11 mouse cellular contexts compared by ENCODE assay signal in genomic region chr3:96089882-96090489, GRCm38 (mm10). TPM values are rescaled to one million over a fixed set of nuclear protein-coding genes. Genes with fewer than 3 reads are reported as not detected.
DNase-seq lines count a peak whose midpoint lies in the region; ATAC-seq and TF ChIP-seq lines count a peak whose summit lies in the region.
"Had no signal": no experiment of that assay in that cellular context is flagged by ENCODE, and none has a peak within 500 bp of the region (broad histone marks: within the 10 kb centered on the region; RNA-seq: fewer than 3 reads in every experiment).

No protein-coding gene starts in this region.

- no peak for ATAC-seq in intestine, postnatal 0 days
- no peak for ATAC-seq in intestine, embryonic 16.5 days
- ATAC-seq in hematopoietic stem cell, adult 5-6 weeks (replicated peaks in 1 of 2; ENCODE audit: insufficient read depth in 1 of 2, low FRiP score in 2 of 2, low TSS enrichment in 1 of 2, low read depth in 1 of 2, poor library complexity in 2 of 2, severe bottlenecking in 2 of 2): peak; percentile 39 to 42; a peak in 1 of 4 replicates

- no peak overlapping the region for H3K4me2 ChIP-seq in intestine, postnatal 0 days (replicated peaks; ENCODE audit: low read depth)
- H3K4me2 ChIP-seq in intestine, embryonic 16.5 days (ENCODE audit: low read depth, low read length): no peak overlapping the region

- WGBS in intestine, postnatal 0 days: 45% methylated on average over 2 of the region's 2 CpGs
- WGBS in intestine, embryonic 16.5 days: 70% methylated on average over 2 of the region's 2 CpGs

- peak; percentile 67 for TF ChIP-seq CTCF in intestine, postnatal 0 days (IDR thresholded peaks at IDR 0.05; ENCODE audit: low read depth)

- H3K36me3 ChIP-seq in intestine, postnatal 0 days (ENCODE audit: control insufficient read depth, insufficient read depth): no peaks in the 10 kb centered on the region
- H3K36me3 ChIP-seq in intestine, embryonic 16.5 days (ENCODE audit: control insufficient read depth, insufficient read depth, low read length): no peaks in the 10 kb centered on the region
- H3K36me3 ChIP-seq: G1E had no signal

- H3K27me3 ChIP-seq in intestine, postnatal 0 days (replicated peaks; ENCODE audit: control insufficient read depth, insufficient read depth, low read length): no peaks in the 10 kb centered on the region
- no peaks in the 10 kb centered on the region for H3K27me3 ChIP-seq in intestine, embryonic 16.5 days (replicated peaks; ENCODE audit: control insufficient read depth, insufficient read depth, low read length)

- peak; percentile 37 for DNase-seq in thymus, postnatal 0 days (ENCODE audit: low spot score)
- no peak for DNase-seq in thymus, postnatal 25 days
- DNase-seq in ovary, postnatal 36 days (ENCODE audit: low spot score): no peak
- no peak for DNase-seq in cerebellum, adult 11-12 months
- DNase-seq: adrenal gland, adult 8-10 months; cerebellum, adult 11 months; thymus, postnatal 4 days had no signal

- no peaks in the 10 kb centered on the region for H3K4me1 ChIP-seq in intestine, postnatal 0 days (replicated peaks; ENCODE audit: control insufficient read depth, insufficient read depth, low read length)
- no peaks in the 10 kb centered on the region for H3K4me1 ChIP-seq in intestine, embryonic 16.5 days (ENCODE audit: control insufficient read depth, insufficient read depth, low read length)

- H3K9me3 ChIP-seq in intestine, postnatal 0 days (ENCODE audit: control insufficient read depth): no peaks in the 10 kb centered on the region
- H3K9me3 ChIP-seq in intestine, embryonic 16.5 days (ENCODE audit: control insufficient read depth, low read length): no peaks in the 10 kb centered on the region
- H3K9me3 ChIP-seq: G1E had no signal

- no peak overlapping the region for H3K4me3 ChIP-seq in intestine, postnatal 0 days (ENCODE audit: low read depth, low read length)
- H3K4me3 ChIP-seq in intestine, embryonic 16.5 days (ENCODE audit: low read length): no peak overlapping the region

- H3K27ac ChIP-seq in intestine, postnatal 0 days (ENCODE audit: low read depth, low read length): no peak overlapping the region
- H3K27ac ChIP-seq in intestine, embryonic 16.5 days (ENCODE audit: low read length): no peak overlapping the region

- H3K9ac ChIP-seq in intestine, postnatal 0 days (ENCODE audit: low read depth, low read length): no peak overlapping the region
- H3K9ac ChIP-seq in intestine, embryonic 16.5 days (ENCODE audit: low read depth, low read length): no peak overlapping the region

RNA-seq across cellular contexts. Expression of gene Otud7b, which starts 14.3 kb away (rescaled TPM):
- 16.6 and 17.0 TPM in 2 replicates for polyA plus RNA-seq in intestine, postnatal 0 days (2015; fragmentation: Nextera tagmentation; extraction: Ambion mirVana)
- polyA plus RNA-seq in intestine, embryonic 16.5 days (2015; fragmentation: Nextera tagmentation; extraction: Ambion mirVana): 14.7 and 15.5 TPM in 2 replicates
- 12.2 and 17.7 TPM in 2 replicates for polyA plus RNA-seq in thymus, postnatal 0 days (2015; fragmentation: Nextera tagmentation; extraction: Ambion mirVana)
- 24.3 and 34.7 TPM in 2 replicates for total RNA-seq in hematopoietic stem cell, adult 5-6 weeks (2017)

RNA-seq across cellular contexts. Expression of gene Vps45, which starts 31.7 kb away (rescaled TPM):
- 22.5 and 27.1 TPM in 2 replicates for polyA plus RNA-seq in intestine, postnatal 0 days (2015; fragmentation: Nextera tagmentation; extraction: Ambion mirVana)
- polyA plus RNA-seq in intestine, embryonic 16.5 days (2015; fragmentation: Nextera tagmentation; extraction: Ambion mirVana): 28.0 and 28.5 TPM in 2 replicates
- 58.7 and 61.6 TPM in 2 replicates for polyA plus RNA-seq in thymus, postnatal 0 days (2015; fragmentation: Nextera tagmentation; extraction: Ambion mirVana)
- total RNA-seq in hematopoietic stem cell, adult 5-6 weeks (2017): 14.0 and 29.1 TPM in 2 replicates

Comparison
In these comparisons a context has a peak if more than half of its experiments do, and no peak if none do; other contexts are left out.
1. ATAC-seq: peak in hematopoietic stem cell, adult 5-6 weeks (2 of 2); none in intestine, postnatal 0 days (single experiment) and intestine, embryonic 16.5 days (single experiment).